Mouse (Mus musculus): ENCODE results near the gene Usp4.
"Not testable (repeated sequence)": the region's sequence is repeated elsewhere in the genome, so short reads cannot be mapped to it uniquely, and the experiment has no call there.

The Usp4 gene

GRCm38 (mm10) chr9:108347540-108348289, at the start of gene Usp4:
Usp4 (plus strand) TSS chr9:108347853.
- DNase-seq (ENCODE audit: extremely low spot score, low spot score) = peak; percentile 91

- no peak for DNase-seq (ENCODE audit: extremely low spot score, low spot score)
Measured at GRCm38 (mm10) chr9:108301853-108302252, 45.8 kb upstream of the Usp4 start.

GRCm38 (mm10) chr9:108304716-108305115, 42.9 kb upstream of the Usp4 start:
- no peak for DNase-seq (ENCODE audit: extremely low spot score, low spot score)

GRCm38 (mm10) chr9:108305170-108305569, 42.5 kb upstream of the Usp4 start:
- no peak for DNase-seq (ENCODE audit: extremely low spot score, low spot score)

- peak; percentile 94 for DNase-seq (ENCODE audit: extremely low spot score, low spot score)
Measured at GRCm38 (mm10) chr9:108305629-108306520, 41.8 kb upstream of the Usp4 start, which contains the start of the genes Rhoa and Tcta. Rhoa (plus strand) TSS chr9:108306129. Tcta (minus strand) TSS chr9:108306160.

GRCm38 (mm10) chr9:108306571-108306980, 41.1 kb upstream of the Usp4 start:
- no peak for DNase-seq (ENCODE audit: extremely low spot score, low spot score)

- DNase-seq (ENCODE audit: extremely low spot score, low spot score) = no peak
Measured at GRCm38 (mm10) chr9:108307021-108307807, 40.4 kb upstream of the Usp4 start.

- DNase-seq (ENCODE audit: extremely low spot score, low spot score) = no peak
Measured at GRCm38 (mm10) chr9:108308141-108308540, 39.5 kb upstream of the Usp4 start.

- no peak for DNase-seq (ENCODE audit: extremely low spot score, low spot score)
Measured at GRCm38 (mm10) chr9:108317572-108317971, 30.1 kb upstream of the Usp4 start.

GRCm38 (mm10) chr9:108318462-108318861, 29.2 kb upstream of the Usp4 start:
- DNase-seq (ENCODE audit: extremely low spot score, low spot score) = no peak

GRCm38 (mm10) chr9:108322054-108322453, 25.6 kb upstream of the Usp4 start:
- DNase-seq (ENCODE audit: extremely low spot score, low spot score) = not testable (repeated sequence)

- DNase-seq (ENCODE audit: extremely low spot score, low spot score) = no peak
Measured at GRCm38 (mm10) chr9:108324784-108325183, 22.9 kb upstream of the Usp4 start.

GRCm38 (mm10) chr9:108325811-108326210, 21.8 kb upstream of the Usp4 start:
- DNase-seq (ENCODE audit: extremely low spot score, low spot score) = no peak

GRCm38 (mm10) chr9:108337848-108338550, 9.7 kb upstream of the Usp4 start:
- no peak for DNase-seq (ENCODE audit: extremely low spot score, low spot score)

- peak; percentile 24 for DNase-seq (ENCODE audit: extremely low spot score, low spot score)
Measured at GRCm38 (mm10) chr9:108338551-108338885, 9.1 kb upstream of the Usp4 start.

- peak; percentile 91 for DNase-seq (ENCODE audit: extremely low spot score, low spot score)
Measured at GRCm38 (mm10) chr9:108338886-108339781, 8.5 kb upstream of the Usp4 start, which contains the start of gene Gpx1. Gpx1 (plus strand) TSS chr9:108338903.

GRCm38 (mm10) chr9:108339886-108340257, 7.8 kb upstream of the Usp4 start:
- DNase-seq (ENCODE audit: extremely low spot score, low spot score) = peak; percentile 15

GRCm38 (mm10) chr9:108340258-108341138, 7.2 kb upstream of the Usp4 start:
- DNase-seq (ENCODE audit: extremely low spot score, low spot score) = peak; percentile 15

GRCm38 (mm10) chr9:108341139-108341475, 6.5 kb upstream of the Usp4 start:
- no peak for DNase-seq (ENCODE audit: extremely low spot score, low spot score)

Data from neural tube, embryonic 10.5 days (tissue).